Mouse (Mus musculus) skeletal muscle tissue, adult 2 months (tissue): ENCODE results near the gene Gng13.

Experiments
- DNase-seq: peaks from one replicate; pipeline ENCODE4 v3.0.0-alpha.2; 2012; ENCODE audit warnings: low read depth, low spot score

The Gng13 gene

GRCm38 (mm10) chr17:25716711-25717637, at the start of gene Gng13:
Gng13 (plus strand) TSS chr17:25717171.
- DNase-seq: no peak

GRCm38 (mm10) chr17:25668481-25669055, 48.4 kb upstream of the Gng13 start:
- DNase-seq: no peak

GRCm38 (mm10) chr17:25672982-25673381, 44.0 kb upstream of the Gng13 start:
- DNase-seq: no peak

- no peak for DNase-seq
Measured at GRCm38 (mm10) chr17:25677969-25678368, 39.0 kb upstream of the Gng13 start.

GRCm38 (mm10) chr17:25679818-25680217, 37.2 kb upstream of the Gng13 start:
- no peak for DNase-seq

- no peak for DNase-seq
Measured at GRCm38 (mm10) chr17:25681636-25682035, 35.3 kb upstream of the Gng13 start.

- no peak for DNase-seq
Measured at GRCm38 (mm10) chr17:25686323-25686722, 30.6 kb upstream of the Gng13 start.

GRCm38 (mm10) chr17:25688922-25689321, 28.0 kb upstream of the Gng13 start:
- no peak for DNase-seq

GRCm38 (mm10) chr17:25696263-25696662, 20.7 kb upstream of the Gng13 start:
- no peak for DNase-seq

- DNase-seq: peak; percentile 43
Measured at GRCm38 (mm10) chr17:25698446-25698845, 18.5 kb upstream of the Gng13 start.

GRCm38 (mm10) chr17:25700863-25701496, 16.0 kb upstream of the Gng13 start:
- DNase-seq: no peak

GRCm38 (mm10) chr17:25709994-25710393, 7.0 kb upstream of the Gng13 start:
- DNase-seq: no peak

GRCm38 (mm10) chr17:25711136-25711535, 5.8 kb upstream of the Gng13 start:
- DNase-seq: no peak

- DNase-seq: no peak
Measured at GRCm38 (mm10) chr17:25715627-25716026, 1.3 kb upstream of the Gng13 start.

GRCm38 (mm10) chr17:25716130-25716529, 841 bp upstream of the Gng13 start:
- DNase-seq: no peak

GRCm38 (mm10) chr17:25717691-25718090, 720 bp downstream of the Gng13 start:
- DNase-seq: no peak

- no peak for DNase-seq
Measured at GRCm38 (mm10) chr17:25721476-25721875, 4.5 kb downstream of the Gng13 start.

GRCm38 (mm10) chr17:25723470-25723869, 6.5 kb downstream of the Gng13 start:
- DNase-seq: no peak

- no peak for DNase-seq
Measured at GRCm38 (mm10) chr17:25723919-25724318, 6.9 kb downstream of the Gng13 start.

- no peak for DNase-seq
Measured at GRCm38 (mm10) chr17:25725264-25725663, 8.3 kb downstream of the Gng13 start.

- peak; percentile 99 for DNase-seq
Measured at GRCm38 (mm10) chr17:25727265-25728008, 10.5 kb downstream of the Gng13 start, which contains the start of the genes Chtf18 and Rpusd1. Chtf18 (minus strand) TSS chr17:25727419. Rpusd1 (plus strand) TSS chr17:25727670.

- no peak for DNase-seq
Measured at GRCm38 (mm10) chr17:25728009-25728270, 11.0 kb downstream of the Gng13 start.
